Mouse (Mus musculus): ENCODE measurements at regions not wholly inside any gene's neighbourhood (a gene's known extent, or its start where the extent isn't known, plus 50 kb on each side); places are given as distances from the start of the nearest gene placed in this dataset.

DNA sequence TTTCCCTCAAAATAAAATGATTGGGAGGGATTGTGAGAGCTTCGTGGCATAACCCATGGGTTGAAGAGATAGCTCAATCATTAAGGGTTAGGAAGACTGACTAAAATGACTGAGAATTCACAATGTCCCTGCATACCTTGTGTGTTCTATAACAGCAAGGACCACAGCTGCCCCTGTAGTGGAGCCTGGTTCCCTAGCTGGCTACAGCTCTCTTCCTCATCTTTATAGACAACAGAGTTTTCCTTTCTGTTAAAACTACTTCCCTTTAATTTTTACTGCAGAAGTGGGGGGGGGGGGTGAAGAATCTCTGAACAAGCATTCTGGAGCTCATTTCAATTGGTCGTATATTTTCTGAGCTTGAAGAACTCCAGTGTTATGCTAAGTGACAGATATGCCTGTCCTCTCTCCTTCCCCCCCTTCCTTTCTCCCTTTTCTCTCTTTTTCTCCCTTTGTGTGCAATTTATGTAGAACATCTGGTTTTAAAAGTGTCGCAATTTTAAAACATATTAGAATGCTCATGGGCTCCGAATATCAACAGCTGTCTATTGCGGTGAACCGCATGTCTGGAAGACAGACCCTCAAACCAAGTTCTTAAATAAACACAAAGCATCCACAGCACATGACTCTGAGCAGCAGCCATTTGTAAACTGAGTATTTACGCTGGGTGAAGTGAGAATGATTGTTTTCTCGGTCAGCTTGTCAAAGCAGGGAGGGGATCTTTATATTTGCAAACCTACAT, 222.0 kb upstream of the Maf start:
- no peaks in the 10 kb centered on the region for H3K27me3 ChIP-seq (ENCODE audit: control insufficient read depth, insufficient read depth, low read length, poor library complexity, severe bottlenecking)
- DNase-seq (ENCODE audit: low read depth, low spot score), result no peak
- H3K36me3 ChIP-seq (ENCODE audit: control insufficient read depth, insufficient read depth, low read length, poor library complexity, severe bottlenecking), result no peaks in the 10 kb centered on the region

DNA sequence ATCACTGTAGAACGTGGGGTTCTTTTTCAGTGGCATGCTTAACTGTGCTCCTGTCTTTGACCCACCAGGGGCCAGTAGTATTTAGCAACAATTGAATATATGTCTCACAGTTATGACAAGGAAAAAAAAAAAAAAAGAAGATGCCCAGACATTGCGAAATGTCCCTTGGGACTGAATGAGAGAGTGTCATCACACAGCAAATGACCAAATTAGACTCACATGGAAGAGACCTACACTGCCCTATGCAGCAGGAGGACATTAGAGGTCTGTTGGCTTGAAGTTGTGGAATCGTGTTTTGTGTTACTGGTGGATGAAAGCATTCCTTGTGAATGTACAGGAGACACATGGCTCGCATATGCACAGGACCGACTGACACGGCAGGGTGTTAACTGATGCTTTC, 214.3 kb upstream of the Maf start:
- no peak for DNase-seq (ENCODE audit: low read depth, low spot score)
- no peaks in the 10 kb centered on the region for H3K27me3 ChIP-seq (ENCODE audit: control insufficient read depth, insufficient read depth, low read length, poor library complexity, severe bottlenecking)
- no peaks in the 10 kb centered on the region for H3K36me3 ChIP-seq (ENCODE audit: control insufficient read depth, insufficient read depth, low read length, poor library complexity, severe bottlenecking)

DNA sequence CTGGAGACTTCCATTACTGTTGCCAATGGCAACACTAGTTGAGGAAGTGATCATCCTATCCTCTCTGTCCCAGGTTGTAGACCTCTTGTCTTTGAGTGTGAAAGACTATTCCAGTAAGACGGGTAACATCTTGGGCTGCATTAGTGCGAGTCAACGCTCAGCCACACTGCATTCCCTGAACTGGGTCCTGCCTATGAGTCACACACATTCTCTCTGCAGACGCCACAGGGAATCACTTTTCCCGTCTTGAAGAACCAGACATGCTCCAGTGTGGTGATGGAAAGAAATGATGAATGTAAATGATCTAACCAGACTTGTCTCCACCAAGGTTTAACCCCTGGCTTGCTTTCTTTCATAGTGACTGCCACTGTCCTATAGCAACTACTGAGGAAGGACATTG, 199.1 kb upstream of the Maf start:
- DNase-seq (ENCODE audit: low read depth, low spot score), result no peak
- Histone ChIP-seq H3K27me3 (ENCODE audit: control insufficient read depth, insufficient read depth, low read length, poor library complexity, severe bottlenecking) (no peaks in the 10 kb centered on the region), H3K36me3 (ENCODE audit: control insufficient read depth, insufficient read depth, low read length, poor library complexity, severe bottlenecking) (no peaks in the 10 kb centered on the region)

DNA sequence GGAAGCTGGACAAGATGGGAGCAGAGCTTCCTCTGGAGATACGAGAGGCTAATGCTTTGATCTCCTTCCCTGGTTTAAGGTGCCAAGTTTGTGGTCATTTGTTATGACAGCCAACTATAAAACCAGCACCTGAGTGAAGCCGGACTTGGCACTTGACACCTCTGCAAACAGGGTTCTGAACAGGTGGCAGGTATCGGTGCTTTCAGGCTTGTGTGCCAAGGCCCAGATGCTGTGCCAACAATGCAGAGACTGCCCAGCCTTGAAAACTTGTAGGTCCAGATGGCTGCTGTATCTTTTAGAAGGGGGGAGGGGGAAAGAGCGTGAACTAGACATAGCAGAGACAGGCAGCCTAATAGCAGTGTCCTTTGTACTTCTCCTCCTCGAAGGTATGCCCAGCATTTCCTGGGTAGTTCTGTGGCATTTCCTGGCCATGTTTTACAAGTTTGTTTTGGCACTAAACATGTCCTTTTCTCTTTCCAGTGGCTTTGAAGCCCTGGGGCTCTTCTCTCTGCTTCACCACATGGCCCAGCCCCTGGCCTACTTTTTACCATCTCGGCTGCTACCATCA, 196.3 kb upstream of the Maf start:
- no peak for DNase-seq (ENCODE audit: low read depth, low spot score)
- Histone ChIP-seq H3K27me3 (ENCODE audit: control insufficient read depth, insufficient read depth, low read length, poor library complexity, severe bottlenecking) (no peaks in the 10 kb centered on the region), H3K36me3 (ENCODE audit: control insufficient read depth, insufficient read depth, low read length, poor library complexity, severe bottlenecking) (no peaks in the 10 kb centered on the region)

DNA sequence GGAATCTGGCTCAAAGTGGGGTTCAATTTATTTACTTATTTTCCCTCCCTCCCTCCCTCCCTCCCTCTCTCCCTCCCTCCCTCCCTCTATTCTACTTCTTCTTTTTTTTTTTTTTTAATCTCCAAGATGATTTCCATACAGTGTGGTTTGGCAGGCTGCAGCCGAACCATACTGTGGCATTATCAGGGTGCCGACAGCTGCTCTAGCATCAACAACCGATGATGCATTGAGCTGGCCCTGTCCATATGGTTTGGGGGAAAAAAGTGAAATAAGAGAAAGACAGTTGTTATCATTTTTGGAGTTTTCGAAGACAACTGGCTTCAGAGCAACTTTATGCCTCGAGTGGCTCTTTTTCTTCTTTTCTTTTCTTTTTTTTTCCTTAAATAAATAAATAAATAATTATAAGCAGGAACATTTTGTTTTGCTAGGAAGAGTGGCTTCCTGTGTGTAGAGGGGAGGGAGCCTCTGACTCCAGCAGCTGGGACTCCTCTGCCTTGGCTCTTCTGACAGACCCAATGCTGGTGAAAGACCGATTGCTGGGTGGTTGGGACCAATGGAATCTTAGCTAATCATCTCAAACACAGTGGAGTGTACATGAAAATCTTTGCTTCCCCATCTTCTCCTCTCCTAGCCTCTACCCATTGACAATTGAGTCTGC, 190.1 kb upstream of the Maf start:
- no peaks in the 10 kb centered on the region for H3K36me3 ChIP-seq (ENCODE audit: control insufficient read depth, insufficient read depth, low read length, poor library complexity, severe bottlenecking)
- DNase-seq (ENCODE audit: low read depth, low spot score), result no peak
- H3K27me3 ChIP-seq (ENCODE audit: control insufficient read depth, insufficient read depth, low read length, poor library complexity, severe bottlenecking), result no peaks in the 10 kb centered on the region

DNA sequence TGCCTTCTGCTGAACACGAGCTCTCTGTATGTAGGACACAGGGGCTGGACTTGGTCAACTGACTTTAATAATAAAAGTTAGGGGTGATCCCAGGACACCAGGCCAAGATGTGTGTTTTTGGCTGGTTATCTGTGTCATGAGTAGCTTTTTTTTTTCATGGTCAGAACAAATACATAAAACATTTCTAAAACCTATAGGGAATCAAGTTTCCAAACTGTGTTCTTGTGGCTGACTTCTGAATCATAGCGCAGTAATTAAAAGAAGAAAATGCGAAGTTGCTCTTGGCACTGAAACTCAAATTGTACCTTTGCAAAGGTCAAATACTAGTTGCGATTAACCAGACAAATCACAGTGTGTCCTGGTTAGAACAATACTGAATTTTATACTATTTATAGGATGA, 189.5 kb upstream of the Maf start:
- H3K36me3 ChIP-seq (ENCODE audit: control insufficient read depth, insufficient read depth, low read length, poor library complexity, severe bottlenecking), result no peaks in the 10 kb centered on the region

DNA sequence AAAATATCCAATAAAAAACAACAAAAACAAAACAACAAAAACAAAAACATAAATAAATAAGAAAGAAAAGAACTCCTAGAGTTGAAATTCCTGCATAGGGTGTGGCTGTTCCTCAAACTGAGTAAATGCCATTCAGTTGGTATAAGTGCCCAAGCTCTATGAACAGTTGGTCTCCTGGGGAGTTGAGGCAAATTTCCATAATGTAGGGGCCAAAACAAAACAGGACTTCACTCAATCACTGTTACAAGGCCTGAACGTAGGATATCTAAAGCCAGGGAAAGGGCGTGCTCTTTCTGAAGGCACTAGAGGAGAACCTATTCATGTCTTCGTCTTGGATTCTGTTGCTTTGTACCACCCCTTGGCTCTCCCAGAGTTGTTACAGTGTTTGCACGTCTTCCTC, 188.5 kb upstream of the Maf start:
- Histone ChIP-seq H3K27me3 (ENCODE audit: control insufficient read depth, insufficient read depth, low read length, poor library complexity, severe bottlenecking) (no peaks in the 10 kb centered on the region), H3K36me3 (ENCODE audit: control insufficient read depth, insufficient read depth, low read length, poor library complexity, severe bottlenecking) (no peaks in the 10 kb centered on the region)
- no peak for DNase-seq (ENCODE audit: low read depth, low spot score)

More for the DNA sequence above, 189.5 kb upstream of the Maf start:
- H3K27me3 ChIP-seq (ENCODE audit: control insufficient read depth, insufficient read depth, low read length, poor library complexity, severe bottlenecking), result no peaks in the 10 kb centered on the region
- DNase-seq (ENCODE audit: low read depth, low spot score), result no peak

DNA sequence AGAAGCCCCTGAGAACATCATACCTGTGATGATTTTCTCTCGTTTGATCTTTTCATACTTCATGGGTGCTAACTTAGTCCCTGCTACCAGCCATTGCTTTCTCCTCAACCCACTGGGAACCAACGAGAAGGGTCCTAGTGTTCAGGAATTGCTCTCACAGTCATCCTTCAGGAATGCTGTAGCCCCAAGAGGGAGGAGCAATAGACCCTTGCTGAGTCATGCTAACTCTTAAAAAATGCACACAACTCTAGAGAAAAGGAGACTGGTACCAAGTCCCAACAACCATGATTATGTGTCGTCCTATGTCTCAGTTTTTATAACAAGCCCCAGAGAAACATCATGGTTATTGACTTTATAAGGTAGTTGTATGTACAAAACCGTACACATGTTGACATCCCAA, 180.7 kb upstream of the Maf start:
- Histone ChIP-seq H3K27me3 (ENCODE audit: control insufficient read depth, insufficient read depth, low read length, poor library complexity, severe bottlenecking) (no peaks in the 10 kb centered on the region), H3K36me3 (ENCODE audit: control insufficient read depth, insufficient read depth, low read length, poor library complexity, severe bottlenecking) (no peaks in the 10 kb centered on the region)
- no peak for DNase-seq (ENCODE audit: low read depth, low spot score)

DNA sequence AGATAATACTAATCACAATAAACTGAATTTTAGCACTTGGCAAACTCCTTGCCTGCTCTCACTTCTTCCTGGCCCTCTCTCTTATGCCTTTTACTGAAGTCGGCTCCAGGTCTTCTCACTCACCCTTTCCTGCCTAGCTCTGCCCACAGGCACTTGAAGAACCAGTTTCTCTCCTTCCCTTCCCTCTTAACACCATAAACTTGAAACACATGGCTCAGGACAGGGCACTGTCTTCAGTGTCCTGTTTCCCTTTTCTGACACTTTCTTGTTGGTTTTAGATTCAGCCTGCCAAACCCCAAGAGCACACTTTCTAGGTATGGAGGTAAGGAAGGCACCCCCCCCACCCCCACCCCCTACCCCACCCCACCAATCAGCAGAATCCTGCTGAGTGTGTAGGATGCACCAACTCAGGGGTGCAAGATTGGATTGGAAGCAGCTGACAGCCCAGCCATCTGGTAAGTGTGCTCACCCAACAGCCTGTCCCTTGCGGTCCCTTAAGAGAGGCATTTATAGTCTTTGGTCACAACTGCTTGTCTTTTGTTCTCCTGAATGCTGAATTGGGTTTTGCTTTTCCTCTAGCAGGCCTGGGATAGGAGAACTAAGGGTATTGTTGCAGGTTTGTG, 177.6 kb upstream of the Maf start:
- no peaks in the 10 kb centered on the region for H3K27me3 ChIP-seq (ENCODE audit: control insufficient read depth, insufficient read depth, low read length, poor library complexity, severe bottlenecking)
- H3K36me3 ChIP-seq (ENCODE audit: control insufficient read depth, insufficient read depth, low read length, poor library complexity, severe bottlenecking), result no peaks in the 10 kb centered on the region
- DNase-seq (ENCODE audit: low read depth, low spot score), result no peak

DNA sequence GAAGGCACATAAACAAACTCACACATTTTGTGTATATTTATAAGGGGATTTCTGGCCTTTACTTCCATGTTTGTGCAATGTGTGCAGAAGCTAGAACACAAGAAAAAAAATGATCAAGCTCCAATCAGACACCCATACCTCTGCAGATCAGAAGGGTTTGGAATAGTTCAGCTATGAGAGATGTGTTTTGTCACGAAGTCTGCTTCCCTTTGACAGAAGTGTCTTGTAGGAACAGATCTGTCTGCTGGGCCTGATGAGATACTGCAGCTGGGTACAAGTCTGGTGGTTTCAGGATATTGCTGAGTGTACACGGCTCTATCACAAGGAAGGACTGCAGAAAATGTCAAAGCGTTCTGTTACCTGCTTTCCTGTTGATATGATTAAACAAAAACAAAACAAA, 176.2 kb upstream of the Maf start:
- DNase-seq (ENCODE audit: low read depth, low spot score), result no peak
- Histone ChIP-seq H3K36me3 (ENCODE audit: control insufficient read depth, insufficient read depth, low read length, poor library complexity, severe bottlenecking) (no peaks in the 10 kb centered on the region), H3K27me3 (ENCODE audit: control insufficient read depth, insufficient read depth, low read length, poor library complexity, severe bottlenecking) (no peaks in the 10 kb centered on the region)

DNA sequence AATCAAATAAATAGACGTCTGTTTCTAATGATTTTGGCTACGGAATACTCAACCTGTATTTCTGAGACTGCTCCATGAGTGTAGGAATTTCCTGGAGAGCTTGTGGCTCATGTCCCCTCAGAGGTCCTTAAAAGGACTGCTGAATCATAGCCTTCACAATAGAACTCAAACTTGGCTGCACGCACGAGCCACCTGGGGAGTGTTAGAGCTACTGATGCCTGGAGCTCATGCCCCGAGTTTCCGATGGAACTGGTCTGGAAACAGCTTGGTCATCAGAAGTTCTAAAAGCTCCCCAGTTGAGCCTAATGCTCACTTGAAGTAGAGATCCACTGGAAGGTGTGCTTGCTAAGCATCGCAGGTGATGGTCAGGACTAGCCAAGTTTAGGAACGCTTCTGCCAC, 174.3 kb upstream of the Maf start:
- no peak for DNase-seq (ENCODE audit: low read depth, low spot score)
- Histone ChIP-seq H3K27me3 (ENCODE audit: control insufficient read depth, insufficient read depth, low read length, poor library complexity, severe bottlenecking) (no peaks in the 10 kb centered on the region), H3K36me3 (ENCODE audit: control insufficient read depth, insufficient read depth, low read length, poor library complexity, severe bottlenecking) (no peaks in the 10 kb centered on the region)

DNA sequence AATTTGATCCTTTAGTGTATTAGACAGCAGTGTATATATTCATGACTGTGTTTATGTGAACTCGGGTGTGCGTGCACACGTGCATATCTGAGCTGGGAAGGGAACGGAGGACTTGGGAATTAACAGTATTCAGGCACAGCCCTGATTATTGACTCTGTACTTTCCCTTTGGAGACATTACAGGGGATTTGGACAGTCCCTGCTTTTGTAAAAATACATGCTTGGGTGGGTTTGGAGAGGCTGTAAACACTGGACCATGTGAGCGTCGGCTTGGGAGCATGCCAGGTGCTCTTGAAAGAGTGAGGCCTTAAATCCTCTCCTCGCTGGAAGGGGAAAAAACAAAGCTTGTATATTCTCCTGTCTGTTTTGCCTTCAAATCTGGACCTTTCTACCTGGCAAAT, 167.2 kb upstream of the Maf start:
- DNase-seq (ENCODE audit: low read depth, low spot score), result no peak
- H3K27me3 ChIP-seq (ENCODE audit: control insufficient read depth, insufficient read depth, low read length, poor library complexity, severe bottlenecking), result no peaks in the 10 kb centered on the region
- H3K36me3 ChIP-seq (ENCODE audit: control insufficient read depth, insufficient read depth, low read length, poor library complexity, severe bottlenecking), result no peaks in the 10 kb centered on the region

DNA sequence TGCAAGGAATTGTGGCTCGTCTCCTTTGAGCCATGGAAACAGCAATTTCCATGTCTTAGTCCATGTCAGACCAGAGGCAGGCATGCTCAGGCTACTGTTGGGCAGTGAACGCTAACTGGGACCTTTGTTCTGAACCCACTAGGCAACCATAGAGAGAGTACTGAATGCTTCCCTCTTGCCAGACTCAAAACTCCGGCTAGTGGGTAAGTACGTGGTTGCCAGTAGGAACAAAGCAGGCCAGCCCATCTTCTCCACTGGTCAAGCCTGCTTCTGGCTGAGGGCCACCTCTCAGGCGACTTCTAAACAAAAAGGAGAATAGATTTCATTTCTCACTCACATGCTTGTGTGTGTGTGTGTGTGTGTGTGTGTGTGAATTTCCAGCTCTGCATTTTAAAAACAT, 163.8 kb upstream of the Maf start:
- Histone ChIP-seq H3K36me3 (ENCODE audit: control insufficient read depth, insufficient read depth, low read length, poor library complexity, severe bottlenecking) (no peaks in the 10 kb centered on the region), H3K27me3 (ENCODE audit: control insufficient read depth, insufficient read depth, low read length, poor library complexity, severe bottlenecking) (no peaks in the 10 kb centered on the region)
- no peak for DNase-seq (ENCODE audit: low read depth, low spot score)

DNA sequence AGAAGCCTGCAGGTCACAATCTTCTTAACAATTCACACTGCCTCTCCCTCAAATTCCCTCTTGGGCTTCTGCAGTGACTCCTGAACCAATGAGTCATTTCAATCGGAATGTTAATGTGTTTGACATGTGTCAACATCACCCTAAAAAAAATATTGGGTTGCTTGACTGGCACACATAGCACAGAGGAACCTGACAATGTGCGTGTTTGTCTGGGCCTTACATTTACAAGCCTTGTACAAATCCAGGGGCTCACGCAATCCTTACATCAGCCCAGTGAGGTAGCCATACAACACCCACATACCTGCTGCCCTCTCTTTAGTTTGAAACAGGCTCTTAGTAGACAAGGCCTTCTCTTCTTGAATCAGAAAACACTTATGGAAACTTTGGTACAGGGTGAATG, 153.8 kb upstream of the Maf start:
- no peaks in the 10 kb centered on the region for H3K36me3 ChIP-seq (ENCODE audit: control insufficient read depth, insufficient read depth, low read length, poor library complexity, severe bottlenecking)
- DNase-seq (ENCODE audit: low read depth, low spot score), result no peak
- no peaks in the 10 kb centered on the region for H3K27me3 ChIP-seq (ENCODE audit: control insufficient read depth, insufficient read depth, low read length, poor library complexity, severe bottlenecking)

DNA sequence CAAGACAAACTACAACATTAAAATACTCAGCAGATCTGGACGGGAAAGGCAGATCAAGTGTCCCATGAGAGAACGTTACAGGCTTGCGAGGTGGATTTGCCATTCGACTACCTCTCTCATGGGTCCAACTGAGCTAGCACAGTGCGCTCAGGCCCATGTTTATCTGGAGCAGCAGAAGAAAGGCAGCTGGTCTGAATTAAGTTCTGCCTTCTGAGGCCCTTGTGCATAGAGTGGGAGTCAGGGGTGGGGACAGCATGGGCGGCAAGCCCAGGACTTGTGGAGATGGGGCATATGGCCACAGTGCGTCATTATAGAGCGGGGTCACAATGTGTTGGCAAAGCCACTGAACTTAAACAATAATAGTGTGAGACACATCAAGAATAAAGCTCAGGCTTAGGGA, 151.8 kb upstream of the Maf start:
- Histone ChIP-seq H3K36me3 (ENCODE audit: control insufficient read depth, insufficient read depth, low read length, poor library complexity, severe bottlenecking) (no peaks in the 10 kb centered on the region), H3K27me3 (ENCODE audit: control insufficient read depth, insufficient read depth, low read length, poor library complexity, severe bottlenecking) (no peaks in the 10 kb centered on the region)
- DNase-seq (ENCODE audit: low read depth, low spot score), result no peak
